Mouse (Mus musculus) forebrain, embryonic 10.5 days (tissue): Measurements from ENCODE around the gene Mettl9. TPM values are rescaled to one million over a fixed set of nuclear protein-coding genes. Genes with fewer than 3 reads are reported as not detected.
"Not testable (repeated sequence)": the region's sequence is repeated elsewhere in the genome, so short reads cannot be mapped to it uniquely, and the experiment has no call there.

Experiments
- DNase-seq: peaks from one replicate; pipeline ENCODE4 v3.0.0-alpha.2; 2017; ENCODE audit warnings: low spot score; ENCODE audit errors: extremely low spot score
- H3K27ac ChIP-seq: fragments of 300-500 bp; sonication (generic); 2 replicates; pipeline ENCODE4 v1.5.1; 2016; ENCODE audit warnings: mild to moderate bottlenecking
- H3K27me3 ChIP-seq: fragments of 300-500 bp; sonication (generic); 2 replicates; pipeline ENCODE4 v1.6.1; 2016; ENCODE audit warnings: mild to moderate bottlenecking; ENCODE audit not compliant: poor library complexity, severe bottlenecking
- H3K36me3 ChIP-seq: fragments of 300-500 bp; sonication (generic); replicated peaks from 2 replicates; pipeline ENCODE4 v1.6.1; 2016; ENCODE audit warnings: mild to moderate bottlenecking, moderate library complexity
- H3K4me1 ChIP-seq: fragments of 300-500 bp; sonication (generic); 2 replicates; pipeline ENCODE4 v1.6.1; 2016
- H3K4me3 ChIP-seq: fragments of 300-500 bp; sonication (generic); 2 replicates; pipeline ENCODE4 v1.5.1; 2016; ENCODE audit warnings: mild to moderate bottlenecking, moderate library complexity
- H3K9me3 ChIP-seq: fragments of 300-500 bp; sonication (generic); 2 replicates; pipeline ENCODE4 v1.6.1; 2016; ENCODE audit warnings: mild to moderate bottlenecking, moderate library complexity
- WGBS: fragments of 180-500 bp; shearing (Covaris S2); methylation state at CpG from one replicate; pipeline ENCODE4 v1.1.7; 2016; 5-methylcytosine and 5-hydroxymethylcytosine counted together
- polyA plus RNA-seq: library from polyadenylated mRNA; unstranded; fragments of >200 nt; fragmentation: Nextera tagmentation; extraction: Ambion mirVana; gene quantifications from 2 replicates; pipeline ENCODE4 v1.2.1, GENCODE M21; 2016

Gene Mettl9
- polyA plus RNA-seq, 1 experiment from 2014 or later: 188 TPM

- H3K4me1 ChIP-seq: no peaks in the 10 kb centered on the region
- no peaks in the 10 kb centered on the region for H3K36me3 ChIP-seq
- H3K27me3 ChIP-seq: peaks cover 8% of the 10 kb centered on the region; the same call in 1 of the 2 replicates
- DNase-seq: no peak
- H3K9me3 ChIP-seq: no peaks in the 10 kb centered on the region
- H3K27ac ChIP-seq: no peak overlapping the region
- no peak overlapping the region for H3K4me3 ChIP-seq
- 83% methylated on average over 6 of the region's 6 CpGs for WGBS
Measured at GRCm38 (mm10) chr7:121025221-121026008, 8.8 kb upstream of the Mettl9 start.

- 69% methylated on average over 3 of the region's 3 CpGs for WGBS
Measured at GRCm38 (mm10) chr7:121026300-121026699, 7.9 kb upstream of the Mettl9 start.

GRCm38 (mm10) chr7:121029947-121030346 lies 4.3 kb upstream of the Mettl9 start:
- H3K4me1 ChIP-seq, DNase-seq, H3K36me3 ChIP-seq, H3K4me3 ChIP-seq, H3K9me3 ChIP-seq, H3K27ac ChIP-seq: not testable (repeated sequence)
- peaks cover 27% of the 10 kb centered on the region for H3K27me3 ChIP-seq

More at GRCm38 (mm10) chr7:121026300-121026699, 7.9 kb upstream of the Mettl9 start:
- DNase-seq: no peak
- no peaks in the 10 kb centered on the region for H3K4me1 ChIP-seq
- peaks cover 12% of the 10 kb centered on the region; the same call in 1 of the 2 replicates for H3K27me3 ChIP-seq
- H3K9me3 ChIP-seq: no peaks in the 10 kb centered on the region
- no peak overlapping the region for H3K27ac ChIP-seq
- H3K36me3 ChIP-seq: no peaks in the 10 kb centered on the region
- H3K4me3 ChIP-seq: no peak overlapping the region

GRCm38 (mm10) chr7:121034701-121035141 lies 476 bp downstream of the Mettl9 start:
- 0% methylated on average over 58 of the region's 63 CpGs for WGBS
- H3K27ac ChIP-seq: peak overlapping the region; percentile 98
- no peak for DNase-seq

GRCm38 (mm10) chr7:121035161-121035721 lies 996 bp downstream of the Mettl9 start:
- Histone ChIP-seq H3K36me3 (peaks cover 9% of the 10 kb centered on the region), H3K27ac (peak overlapping the region; percentile 98), H3K27me3 (peaks cover 21% of the 10 kb centered on the region), H3K9me3 (no peaks in the 10 kb centered on the region), H3K4me1 (peaks cover 32% of the 10 kb centered on the region), H3K4me3 (peak overlapping the region; percentile 92)
- peak; percentile 57 for DNase-seq
- under 1% methylated on average over 24 of the region's 24 CpGs for WGBS

More at GRCm38 (mm10) chr7:121034701-121035141, 476 bp downstream of the Mettl9 start:
- Histone ChIP-seq H3K4me3 (peak overlapping the region; percentile 92), H3K36me3 (peaks cover 9% of the 10 kb centered on the region), H3K4me1 (peaks cover 32% of the 10 kb centered on the region), H3K27me3 (peaks cover 23% of the 10 kb centered on the region), H3K9me3 (no peaks in the 10 kb centered on the region)

GRCm38 (mm10) chr7:121040595-121040994 lies 6.3 kb downstream of the Mettl9 start:
- no peak overlapping the region for H3K4me3 ChIP-seq
- no peaks in the 10 kb centered on the region for H3K27me3 ChIP-seq
- H3K36me3 ChIP-seq: peaks cover 16% of the 10 kb centered on the region
- H3K27ac ChIP-seq: no peak overlapping the region
- 94% methylated on average over 4 of the region's 4 CpGs for WGBS
- DNase-seq: no peak
- peaks cover 27% of the 10 kb centered on the region for H3K4me1 ChIP-seq
- peaks cover 7% of the 10 kb centered on the region; the same call in 1 of the 2 replicates for H3K9me3 ChIP-seq

GRCm38 (mm10) chr7:121041989-121042388 lies 7.7 kb downstream of the Mettl9 start:
- no peak for DNase-seq
- H3K9me3 ChIP-seq: peaks cover 7% of the 10 kb centered on the region; the same call in 1 of the 2 replicates
- no peak overlapping the region for H3K27ac ChIP-seq
- H3K27me3 ChIP-seq: no peaks in the 10 kb centered on the region
- peaks cover 7% of the 10 kb centered on the region for H3K36me3 ChIP-seq
- H3K4me1 ChIP-seq: peaks cover 13% of the 10 kb centered on the region
- no peak overlapping the region for H3K4me3 ChIP-seq
- WGBS: 91% methylated on average over 1 of the region's 1 CpGs

- DNase-seq: no peak
- no peaks in the 10 kb centered on the region for H3K27me3 ChIP-seq
- whole genome bisulfite sequencing: 95% methylated on average over 3 of the region's 3 CpGs
Measured at GRCm38 (mm10) chr7:121043004-121043403, 8.8 kb downstream of the Mettl9 start.

GRCm38 (mm10) chr7:121043510-121043909 lies 9.3 kb downstream of the Mettl9 start:
- no peak for DNase-seq
- Histone ChIP-seq H3K27me3 (no peaks in the 10 kb centered on the region), H3K36me3 (peaks cover 13% of the 10 kb centered on the region), H3K4me3 (no peak overlapping the region), H3K9me3 (peaks cover 7% of the 10 kb centered on the region; the same call in 1 of the 2 replicates), H3K27ac (no peak overlapping the region), H3K4me1 (no peaks in the 10 kb centered on the region; the same call in 1 of the 2 replicates)
- 94% methylated on average over 1 of the region's 1 CpGs for WGBS

More at GRCm38 (mm10) chr7:121043004-121043403, 8.8 kb downstream of the Mettl9 start:
- H3K4me3 ChIP-seq: no peak overlapping the region
- H3K9me3 ChIP-seq: peaks cover 7% of the 10 kb centered on the region; the same call in 1 of the 2 replicates
- H3K27ac ChIP-seq: no peak overlapping the region
- H3K4me1 ChIP-seq: peaks cover 3% of the 10 kb centered on the region
- H3K36me3 ChIP-seq: peaks cover 8% of the 10 kb centered on the region

GRCm38 (mm10) chr7:121044251-121044650 lies 10.0 kb downstream of the Mettl9 start:
- Histone ChIP-seq H3K4me1 (no peaks in the 10 kb centered on the region), H3K9me3 (peaks cover 7% of the 10 kb centered on the region; the same call in 1 of the 2 replicates), H3K4me3 (no peak overlapping the region), H3K27ac (no peak overlapping the region), H3K27me3 (no peaks in the 10 kb centered on the region), H3K36me3 (peaks cover 20% of the 10 kb centered on the region)
- WGBS: 86% methylated on average over 1 of the region's 1 CpGs
- no peak for DNase-seq

GRCm38 (mm10) chr7:121045671-121046453 lies 11.6 kb downstream of the Mettl9 start:
- H3K9me3 ChIP-seq: peaks cover 7% of the 10 kb centered on the region; the same call in 1 of the 2 replicates
- no peaks in the 10 kb centered on the region for H3K4me1 ChIP-seq
- DNase-seq: no peak
- 95% methylated on average over 6 of the region's 6 CpGs for WGBS
- H3K4me3 ChIP-seq: no peak overlapping the region
- no peaks in the 10 kb centered on the region for H3K27me3 ChIP-seq
- H3K36me3 ChIP-seq: peaks cover 36% of the 10 kb centered on the region
- H3K27ac ChIP-seq: no peak overlapping the region

GRCm38 (mm10) chr7:121047624-121048023 lies 13.4 kb downstream of the Mettl9 start:
- DNase-seq: no peak
- Histone ChIP-seq H3K27me3 (no peaks in the 10 kb centered on the region), H3K9me3 (peaks cover 7% of the 10 kb centered on the region; the same call in 1 of the 2 replicates), H3K27ac (no peak overlapping the region), H3K4me1 (no peaks in the 10 kb centered on the region), H3K4me3 (no peak overlapping the region), H3K36me3 (peaks cover 54% of the 10 kb centered on the region)
- 95% methylated on average over 2 of the region's 2 CpGs for WGBS
